Mouse (Mus musculus): ENCODE measurements around the gene Plek2.

Gene Plek2

GRCm38 (mm10) chr12:78918227-78919078, 11.7 kb upstream of the Plek2 start:
- ChIA-PET POLR2A (interaction anchor here (0.6 to 3.6 kb wide), 43 partner anchors 7 to 862 kb away, joined by 3 to 26 read pairs (median 5); partner anchors contain the start of genes Pigh (in 3 of the 4), Plekhh1 (in 2 of the 4), Arg2 (in 1 of the 4) and Atp6v1d (in 1 of the 4)), CTCF (interaction anchor here (0.5 to 4.9 kb wide), 150 partner anchors 8 to 1802 kb away, joined by 3 to 245 read pairs (median 5); partner anchors contain the start of genes Pigh (in 4 of the 4), Plekhh1 (in 3 of the 4), Arg2 (in 2 of the 4) and Tmem229b (in 2 of the 4))

DNA sequence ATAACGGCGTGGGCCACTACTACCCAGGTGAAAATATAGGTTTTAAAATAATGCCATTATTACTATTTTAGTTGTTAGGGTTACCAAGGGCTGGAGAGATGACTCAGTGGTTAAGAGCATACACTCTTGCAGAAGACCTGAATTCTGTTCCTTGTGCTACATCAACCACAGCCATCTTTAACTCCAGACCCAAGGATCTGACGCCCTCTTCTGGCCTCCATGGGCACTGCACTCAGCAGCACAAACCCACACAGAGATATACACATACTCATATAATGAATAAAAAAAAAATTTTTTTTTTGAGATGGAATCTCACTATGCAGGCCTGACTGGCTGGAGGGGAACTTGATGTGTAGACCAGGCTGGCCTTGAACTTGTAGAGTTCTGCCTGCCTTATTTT, 9.5 kb upstream of the Plek2 start:
- CTCF ChIA-PET: interaction anchor here in 1 of 4 experiments (1.1 kb wide), 1 partner anchor 181 kb away, joined by 4 read pairs; no protein-coding TSS in a partner anchor

GRCm38 (mm10) chr12:78915561-78915960, 8.8 kb upstream of the Plek2 start:
- ChIA-PET POLR2A (no interaction called here), CTCF (no interaction called here)

More for the DNA sequence above, 9.5 kb upstream of the Plek2 start:
- POLR2A ChIA-PET: no interaction called here

GRCm38 (mm10) chr12:78914458-78914857, 7.7 kb upstream of the Plek2 start:
- CTCF ChIA-PET: interaction anchor here in 1 of 4 experiments (0.6 kb wide), 1 partner anchor 175 kb away, joined by 3 read pairs; the partner anchor contains the start of gene Pigh
- POLR2A ChIA-PET: interaction anchor here in 2 of 4 experiments (1.2 to 1.4 kb wide), 2 partner anchors 10 to 13 kb away, joined by 3 to 4 read pairs; no protein-coding TSS in a partner anchor

DNA sequence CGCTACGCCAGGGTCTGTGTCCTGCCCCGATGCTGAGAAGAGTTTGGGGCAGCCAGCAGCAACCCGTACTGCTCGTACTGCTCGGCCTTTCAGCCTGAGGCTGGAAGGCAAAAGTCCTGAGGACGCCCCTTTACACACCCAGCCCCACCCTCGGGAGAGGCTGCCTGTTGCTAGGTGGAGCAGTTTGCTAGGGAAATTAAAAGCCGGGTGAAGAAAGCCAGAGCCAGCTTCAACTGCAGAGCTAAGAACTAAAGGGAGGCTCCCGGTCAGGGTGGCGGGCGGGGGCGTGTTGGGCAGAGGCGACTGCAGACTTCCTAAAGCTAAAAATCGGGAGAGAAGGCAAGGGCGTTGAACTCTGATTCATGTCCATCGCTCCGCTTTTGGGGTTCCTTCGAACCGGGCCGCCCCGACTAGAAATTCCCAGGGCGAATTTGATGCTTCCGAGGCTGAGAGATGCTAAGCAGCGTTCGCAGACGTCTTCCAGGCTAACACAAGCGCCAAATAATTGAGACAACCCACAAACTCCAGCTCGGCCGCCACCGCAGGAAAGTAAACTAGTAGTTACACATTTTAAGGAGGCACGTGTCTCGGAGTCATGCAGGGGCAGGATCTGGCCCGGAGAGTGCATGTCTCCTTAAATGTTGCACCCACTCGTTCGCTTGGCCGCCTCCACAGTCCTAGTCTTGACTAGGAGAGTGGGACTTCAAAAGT, 5.1 kb upstream of the Plek2 start:
- ChIA-PET CTCF (interaction anchor here (0.5 to 4.2 kb wide), 14 partner anchors 7 to 580 kb away, joined by 3 to 17 read pairs (median 4); partner anchors contain the start of genes Atp6v1d (in 1 of the 4), Eif2s1 (in 1 of the 4) and Pigh (in 1 of the 4)), POLR2A (interaction anchor here (0.5 to 3.2 kb wide), 19 partner anchors 7 to 1201 kb away, joined by 3 to 18 read pairs (median 3); partner anchors contain the start of genes Atp6v1d (in 2 of the 4), Eif2s1 (in 2 of the 4), Arg2 (in 1 of the 4) and Plekhh1 (in 1 of the 4))

DNA sequence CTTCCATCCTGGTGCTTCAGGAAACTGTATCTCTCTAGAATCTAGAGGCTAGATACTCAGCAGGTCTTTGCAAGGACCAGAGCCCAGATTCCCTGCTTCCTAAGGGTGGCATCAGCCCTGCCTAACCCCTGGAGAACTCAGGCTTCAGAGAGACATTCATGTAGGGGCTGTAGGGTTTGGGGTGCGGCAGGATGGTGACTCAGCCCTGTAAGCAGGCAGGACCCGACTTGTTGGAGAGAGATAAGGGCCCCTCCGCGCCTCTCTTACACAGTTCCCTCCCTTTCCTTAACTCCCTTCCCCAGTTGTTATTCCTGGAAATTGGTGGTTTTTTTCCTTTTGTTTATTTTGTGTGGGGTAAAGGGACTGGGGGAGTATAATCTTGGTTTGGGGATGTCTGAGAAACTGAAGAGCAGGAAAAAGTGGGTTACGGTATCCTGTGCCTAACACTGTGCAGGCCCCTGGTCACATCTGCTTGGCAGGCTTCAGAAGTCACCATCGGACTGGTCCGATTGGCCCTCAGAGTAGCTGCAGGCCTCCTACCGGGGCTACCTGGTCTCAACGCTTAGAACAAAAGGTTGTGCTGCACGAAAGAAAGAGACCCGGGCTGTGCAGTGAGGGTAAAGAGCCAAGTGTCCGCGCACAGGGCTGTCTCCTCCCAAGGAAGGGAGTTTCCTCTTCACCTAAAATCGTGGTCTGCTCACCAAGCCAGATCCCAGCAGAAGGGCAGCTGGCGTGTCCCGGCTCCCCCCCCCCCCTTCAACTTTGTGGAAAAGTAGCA, 4.1 kb upstream of the Plek2 start:
- POLR2A ChIA-PET: interaction anchor here (0.5 to 3.2 kb wide), 22 partner anchors 8 to 1202 kb away, joined by 3 to 18 read pairs (median 3); partner anchors contain the start of genes Atp6v1d (in 2 of the 4), Eif2s1 (in 2 of the 4) and Zfp36l1 (in 1 of the 4)
- CTCF ChIA-PET: interaction anchor here (0.5 to 4.2 kb wide), 9 partner anchors 8 to 579 kb away, joined by 3 to 17 read pairs (median 4); partner anchors contain the start of genes Atp6v1d (in 2 of the 4) and Eif2s1 (in 2 of the 4)

DNA sequence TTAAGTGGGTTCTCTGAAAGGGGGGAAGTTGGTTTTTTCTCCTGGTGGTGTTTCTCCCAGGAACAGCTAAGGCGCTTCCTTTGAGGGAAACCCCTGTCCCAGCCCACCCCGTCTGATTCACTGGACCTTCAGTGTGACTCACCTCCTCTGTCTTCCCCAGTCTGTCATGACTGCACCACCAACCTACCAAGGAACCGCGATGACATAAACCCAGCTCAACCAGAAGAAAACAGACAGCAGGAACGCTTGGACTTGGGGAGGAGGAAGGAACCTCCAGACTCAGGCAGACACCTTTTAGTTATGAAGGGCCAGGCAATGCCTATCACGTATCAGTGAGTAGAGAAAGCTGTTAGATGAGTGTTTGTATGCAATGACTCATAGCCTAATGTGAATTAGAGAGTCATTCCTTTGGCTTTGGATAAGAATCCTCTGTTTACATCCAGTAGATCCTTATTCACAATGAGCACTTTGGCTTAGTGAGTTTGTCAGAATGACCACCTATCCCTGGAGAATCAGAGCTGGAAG, 1.4 kb upstream of the Plek2 start:
- ChIA-PET POLR2A (interaction anchor here in 1 of 4 experiments (0.9 to 2.6 kb wide), 4 partner anchors 10 to 47 kb away, joined by 3 to 8 read pairs (median 5); partner anchors contain the start of genes Atp6v1d and Eif2s1), CTCF (interaction anchor here in 3 of 4 experiments (0.5 to 4.2 kb wide), 6 partner anchors 10 to 1302 kb away, joined by 3 to 17 read pairs (median 4); no protein-coding TSS in a partner anchor)

DNA sequence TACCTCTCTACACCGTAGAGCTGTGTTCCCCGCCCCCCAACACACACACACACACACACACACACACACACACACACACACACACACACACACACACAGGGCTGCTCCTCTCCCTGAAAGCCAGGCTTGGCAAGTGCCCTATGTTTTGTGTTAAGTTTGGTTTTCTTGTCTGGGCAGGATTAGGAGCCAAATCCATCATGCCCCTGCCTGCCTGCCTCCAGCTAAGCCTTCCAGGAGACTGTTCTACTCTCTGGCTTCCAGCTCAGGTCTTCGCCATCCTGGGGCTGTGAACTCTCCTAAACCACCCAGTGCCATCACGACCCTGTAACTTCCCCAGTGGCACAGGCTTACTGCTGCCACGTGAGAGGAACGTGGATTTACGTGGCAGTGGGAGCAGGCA, 2.3 kb downstream of the Plek2 start:
- POLR2A ChIA-PET: interaction anchor here (0.5 to 1.1 kb wide), 11 partner anchors 10 to 590 kb away, joined by 3 to 4 read pairs (median 3); partner anchors contain the start of gene Eif2s1 (in 1 of the 4)
- CTCF ChIA-PET: interaction anchor here in 3 of 4 experiments (0.6 to 1.2 kb wide), 4 partner anchors 14 to 621 kb away, joined by 3 read pairs; no protein-coding TSS in a partner anchor

DNA sequence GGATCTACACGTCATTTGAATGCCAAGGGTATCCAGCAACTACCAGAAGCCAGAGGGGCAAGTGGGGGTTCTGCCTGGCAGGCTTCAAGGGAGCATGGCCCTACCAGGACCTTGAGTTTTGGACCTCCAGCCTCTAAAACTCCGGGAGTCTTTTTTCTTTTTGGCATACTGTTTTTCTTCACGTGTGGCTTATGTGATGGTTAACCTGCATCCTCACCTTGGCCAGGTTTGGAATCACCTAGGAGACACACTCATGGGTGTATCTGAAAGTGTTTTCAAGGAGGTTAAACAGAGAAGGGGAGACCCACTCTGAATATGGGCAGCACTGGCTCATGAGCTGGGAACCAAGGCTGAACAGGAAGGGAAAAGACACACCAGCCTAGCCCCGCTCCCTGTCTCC, 3.5 kb downstream of the Plek2 start:
- ChIA-PET POLR2A (interaction anchor here in 1 of 4 experiments (1.1 kb wide), 1 partner anchor 27 kb away, joined by 3 read pairs; no protein-coding TSS in a partner anchor), CTCF (interaction anchor here in 2 of 4 experiments (1.1 to 1.2 kb wide), 2 partner anchors 9 to 16 kb away, joined by 3 read pairs; no protein-coding TSS in a partner anchor)

- ChIA-PET POLR2A (interaction anchor here in 1 of 4 experiments (1.2 to 1.6 kb wide), 2 partner anchors 12 to 14 kb away, joined by 3 to 4 read pairs; no protein-coding TSS in a partner anchor), CTCF (no interaction called here)
Measured at GRCm38 (mm10) chr12:78901467-78901866, 5.3 kb downstream of the Plek2 start.

DNA sequence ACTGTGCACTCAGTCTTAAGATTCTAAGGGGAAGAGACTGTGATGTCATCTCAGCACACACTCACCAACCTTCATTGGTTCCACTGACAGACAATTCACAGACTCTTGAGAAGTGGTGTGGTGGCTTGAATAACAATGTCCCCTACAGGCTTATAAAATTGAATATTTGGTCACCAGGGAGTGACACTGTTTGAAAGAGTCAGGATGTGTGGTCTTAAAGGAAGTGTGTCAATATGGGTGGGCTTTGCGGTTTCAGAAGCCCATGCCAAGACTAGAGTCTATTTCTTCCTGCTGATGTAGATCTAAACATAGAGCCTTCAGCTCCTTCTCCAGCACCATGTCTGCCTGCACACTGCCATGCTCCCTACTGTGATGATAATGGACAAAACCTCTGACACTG, 8.9 kb downstream of the Plek2 start:
- CTCF ChIA-PET: interaction anchor here in 2 of 4 experiments (0.9 to 1.0 kb wide), 2 partner anchors 20 to 21 kb away, joined by 3 read pairs; no protein-coding TSS in a partner anchor

DNA sequence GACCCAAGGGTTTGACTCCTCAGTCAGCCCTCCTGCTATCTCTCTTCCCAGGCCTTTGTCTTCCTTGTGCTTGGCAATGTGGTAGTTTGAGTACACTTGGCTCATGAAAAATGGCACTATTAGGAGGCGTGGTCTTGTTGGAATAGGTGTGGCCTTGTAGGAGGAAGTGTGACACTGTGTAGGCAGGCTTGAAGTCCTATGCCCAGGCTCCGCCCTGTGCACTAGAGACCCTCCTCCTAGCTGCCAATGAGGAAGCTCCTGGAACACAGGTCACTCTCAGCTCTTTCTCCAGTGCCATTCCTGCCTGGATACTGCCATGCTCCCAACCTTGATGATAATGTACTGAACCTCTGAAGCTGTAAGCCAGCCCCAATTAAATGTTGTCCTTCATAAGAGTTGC, 15.6 kb downstream of the Plek2 start:
- POLR2A ChIA-PET: interaction anchor here in 3 of 4 experiments (0.6 to 2.6 kb wide), 8 partner anchors 10 to 1629 kb away, joined by 3 to 10 read pairs (median 3); partner anchors contain the start of genes Atp6v1d (in 1 of the 3) and Eif2s1 (in 1 of the 3)
- CTCF ChIA-PET: interaction anchor here in 1 of 4 experiments (0.7 kb wide), 1 partner anchor 353 kb away, joined by 3 read pairs; no protein-coding TSS in a partner anchor

More for the DNA sequence above, 8.9 kb downstream of the Plek2 start:
- POLR2A ChIA-PET: interaction anchor here in 1 of 4 experiments (0.6 to 1.5 kb wide), 3 partner anchors 9 to 85 kb away, joined by 3 to 7 read pairs (median 4); partner anchors contain the start of genes Atp6v1d and Eif2s1

GRCm38 (mm10) chr12:78890062-78890461, 16.7 kb downstream of the Plek2 start:
- CTCF ChIA-PET: no interaction called here
- POLR2A ChIA-PET: interaction anchor here in 1 of 4 experiments (0.6 to 2.6 kb wide), 5 partner anchors 9 to 768 kb away, joined by 3 to 10 read pairs (median 3); partner anchors contain the start of genes Atp6v1d and Eif2s1

- ChIA-PET CTCF (interaction anchor here in 2 of 4 experiments (0.5 to 1.1 kb wide), 2 partner anchors 12 to 16 kb away, joined by 3 read pairs; no protein-coding TSS in a partner anchor), POLR2A (interaction anchor here in 3 of 4 experiments (0.5 to 3.9 kb wide), 6 partner anchors 9 to 162 kb away, joined by 3 to 15 read pairs (median 7); partner anchors contain the start of genes Atp6v1d (in 1 of the 3) and Eif2s1 (in 1 of the 3))
Measured at GRCm38 (mm10) chr12:78874581-78874980, 32.2 kb downstream of the Plek2 start.

- ChIA-PET POLR2A (no interaction called here), CTCF (interaction anchor here in 1 of 4 experiments (0.5 kb wide), 1 partner anchor 782 kb away, joined by 3 read pairs; no protein-coding TSS in a partner anchor)
Measured at GRCm38 (mm10) chr12:78868115-78868514, 38.6 kb downstream of the Plek2 start.

DNA sequence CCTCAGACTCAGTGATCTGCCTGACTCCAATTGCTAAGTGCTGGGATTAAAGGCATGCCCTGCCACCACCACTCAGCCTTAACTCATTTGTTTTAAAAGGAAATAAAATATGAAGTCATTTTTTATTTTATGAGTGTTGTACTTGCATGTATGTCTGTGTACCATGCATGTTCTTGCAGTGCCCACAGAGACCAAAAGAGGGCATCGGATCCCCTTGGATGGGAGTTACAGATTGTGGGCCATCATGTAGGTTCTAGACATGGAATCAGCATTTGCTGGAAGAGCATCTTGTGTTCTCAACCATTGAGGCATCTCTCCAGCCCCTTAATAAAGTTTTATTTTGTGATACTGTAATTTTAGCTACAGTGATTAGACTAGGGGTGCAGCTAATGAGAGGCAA, 41.3 kb downstream of the Plek2 start:
- ChIA-PET CTCF (interaction anchor here in 1 of 4 experiments (0.6 to 1.2 kb wide), 2 partner anchors 22 to 53 kb away, joined by 4 to 6 read pairs; no protein-coding TSS in a partner anchor), POLR2A (interaction anchor here in 2 of 4 experiments (0.6 to 3.7 kb wide), 5 partner anchors 9 to 23 kb away, joined by 4 to 20 read pairs (median 4); no protein-coding TSS in a partner anchor)
